Mouse (Mus musculus): Measurements from ENCODE around the gene Adamts3.

GRCm38 (mm10) chr5:89912359-89912758, 29.2 kb upstream of the Adamts3 start:
- no peak for TF ChIP-seq ZC3H11A (IDR thresholded peaks at IDR 0.05; ENCODE audit: borderline replicate concordance, low read depth, low read length)
- no peak for TF ChIP-seq MAFK (IDR thresholded peaks at IDR 0.05; ENCODE audit: insufficient read depth, low read depth, low read length)
- TF ChIP-seq ZNF384 (IDR thresholded peaks at IDR 0.05; ENCODE audit: low read depth, low read length), result no peak
- TF ChIP-seq HCFC1 (IDR thresholded peaks at IDR 0.05; ENCODE audit: borderline replicate concordance, insufficient read depth, low read length), result no peak

All from ES-E14 (cell line).